Mouse (Mus musculus) stomach, postnatal 0 days (tissue): ENCODE measurements around the gene Syt1.

ENCODE experiments used
- CTCF ChIP-seq: IDR thresholded peaks from 2 replicates; pipeline ENCODE4 v1.5.1; 2016; ENCODE audit warnings: antibody characterized with exemption, low read depth, mild to moderate bottlenecking, moderate library complexity
- EP300 ChIP-seq: optimal IDR thresholded peaks from 2 replicates; pipeline ENCODE3; 2016; ENCODE audit warnings: antibody characterized with exemption

- TF ChIP-seq CTCF = no peak
- TF ChIP-seq EP300 = no peak
These were observed 372.7 kb downstream of the Syt1 start for GRCm38 (mm10) chr10:108638095-108638494.
